Mouse (Mus musculus) left cerebral cortex, adult 18-20 months (tissue): ENCODE data around the gene Sertad3. TPM values are rescaled to one million over a fixed set of nuclear protein-coding genes. Genes with fewer than 3 reads are reported as not detected.
A peak's percentile ranks its signal among the peaks of the same experiment; 100 is the strongest.

Experiments used
- DNase-seq, 2 experiments: peaks; one replicate each; pipeline ENCODE4 v3.0.0; 2021 to 2022; ENCODE audit warnings: low spot score in 2 of 2, mixed read lengths in 1 of 2
- long read RNA-seq, 2 experiments: library from polyadenylated mRNA; stranded (forward); transcript quantifications; one replicate each; pipeline ENCODE4 v2.0.0; 2021
- total RNA-seq, 2 experiments: library from RNA; stranded (reverse); gene quantifications; 2 replicates each; pipeline ENCODE4 v1.2.3; 2021

The Sertad3 gene
- total RNA-seq = 1 to 10 TPM; 3.5 to 3.9 TPM
- long read RNA-seq, experiment 1, partial matches to known transcripts = 0 of 5 reads
- long read RNA-seq, experiment 1, other reads (novel, unspliced or antisense) = 2 of 5 reads
- long read RNA-seq, experiment 2, partial matches to known transcripts = 0 of 3 reads
- long read RNA-seq, experiment 2, other reads (novel, unspliced or antisense) = 0 of 3 reads

GRCm38 (mm10) chr7:27473156-27473834, at the start of gene Sertad3:
TSS of gene Sertad3 (plus strand) at chr7:27473768.
- DNase-seq = peak; percentile 98 to 99

GRCm38 (mm10) chr7:27427387-27427786, 46.2 kb upstream of the Sertad3 start:
- DNase-seq = no peak

GRCm38 (mm10) chr7:27428002-27428401, 45.6 kb upstream of the Sertad3 start:
- no peak for DNase-seq

- no peak for DNase-seq
These were observed 44.4 kb upstream of the Sertad3 start for GRCm38 (mm10) chr7:27429135-27429534.

- no peak for DNase-seq
These were observed 40.2 kb upstream of the Sertad3 start for GRCm38 (mm10) chr7:27433349-27433748.

- DNase-seq = no peak
These were observed 39.8 kb upstream of the Sertad3 start for GRCm38 (mm10) chr7:27433794-27434193.

GRCm38 (mm10) chr7:27437544-27437943, 36.0 kb upstream of the Sertad3 start:
- no peak for DNase-seq

GRCm38 (mm10) chr7:27440014-27440413, 33.6 kb upstream of the Sertad3 start:
- DNase-seq = no peak

- no peak for DNase-seq
These were observed 27.5 kb upstream of the Sertad3 start for GRCm38 (mm10) chr7:27446051-27446450.

- DNase-seq = peak; percentile 65 to 79
These were observed 26.8 kb upstream of the Sertad3 start for GRCm38 (mm10) chr7:27446521-27447418.

- peak; percentile 92 to 95 for DNase-seq
These were observed 25.9 kb upstream of the Sertad3 start, which contains the start of the genes Sptbn4 and Blvrb for GRCm38 (mm10) chr7:27447419-27448286. TSS of gene Sptbn4 (minus strand) at chr7:27447686. TSS of gene Blvrb (plus strand) at chr7:27447978.

- peak in 1 of 2 experiments; percentile 15 for DNase-seq
These were observed 25.0 kb upstream of the Sertad3 start for GRCm38 (mm10) chr7:27448421-27449206.

- peak; percentile 47 to 76 for DNase-seq
These were observed 24.2 kb upstream of the Sertad3 start for GRCm38 (mm10) chr7:27449256-27449862.

- DNase-seq = no peak
These were observed 22.2 kb upstream of the Sertad3 start for GRCm38 (mm10) chr7:27451359-27451758.

GRCm38 (mm10) chr7:27452206-27452770, 21.3 kb upstream of the Sertad3 start:
- no peak for DNase-seq

- DNase-seq = no peak
These were observed 19.0 kb upstream of the Sertad3 start for GRCm38 (mm10) chr7:27454461-27455121.

GRCm38 (mm10) chr7:27455273-27455672, 18.3 kb upstream of the Sertad3 start:
- no peak for DNase-seq

- DNase-seq = no peak
These were observed 15.0 kb upstream of the Sertad3 start for GRCm38 (mm10) chr7:27458614-27459013.

GRCm38 (mm10) chr7:27459640-27460039, 13.9 kb upstream of the Sertad3 start:
- no peak for DNase-seq
